Mouse (Mus musculus) monocyte, adult 5-6 weeks (primary cell): ENCODE results near the gene Rasgef1a. TPM values are rescaled to one million over a fixed set of nuclear protein-coding genes. Genes with fewer than 3 reads are reported as not detected.
A peak's percentile ranks its signal among the peaks of the same experiment; 100 is the strongest.

ENCODE experiments used
- ATAC-seq: fragments of 153-309, 156-312 bp; replicated peaks from 2 replicates; pipeline ENCODE4 v1.8.0; 2017; ENCODE audit warnings: mild to moderate bottlenecking; ENCODE audit not compliant: low TSS enrichment, insufficient number of reproducible peaks, severe bottlenecking, poor library complexity, low FRiP score
- total RNA-seq: library from RNA; stranded (forward); fragments of 200-1000, 200-491, 200-594 nt; gene quantifications from 3 replicates; pipeline ENCODE4 v1.2.3, GENCODE M21; 2017

Gene Rasgef1a
- total RNA-seq, 1 experiment from 2014 or later: 1.0 TPM

GRCm38 (mm10) chr6:118090827-118091226, 79.6 kb downstream of the Rasgef1a start:
- no peak for ATAC-seq

- ATAC-seq: no peak
Observed at GRCm38 (mm10) chr6:118097765-118098365, 86.6 kb downstream of the Rasgef1a start.

- ATAC-seq: no peak
Observed at GRCm38 (mm10) chr6:118099311-118099802, 88.1 kb downstream of the Rasgef1a start.

DNA sequence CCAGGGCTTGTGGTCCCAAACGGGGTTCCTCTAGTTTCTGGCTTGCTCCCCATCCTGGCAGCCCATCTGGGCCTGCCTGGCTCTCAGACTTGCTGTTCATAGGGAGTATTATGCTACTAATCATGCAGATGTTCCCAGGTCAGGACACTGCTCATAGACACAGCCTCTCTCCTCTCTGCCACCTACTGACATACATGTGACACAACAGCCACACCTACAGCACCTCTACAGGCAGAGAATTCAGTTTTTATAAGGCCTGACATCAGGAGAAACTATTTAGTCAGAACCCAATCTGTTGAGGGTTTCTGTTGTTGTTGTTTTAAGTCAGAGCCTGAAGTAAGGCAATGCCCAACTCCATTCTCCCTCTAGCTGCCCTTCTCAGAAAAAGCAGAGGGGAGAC, 100.6 kb downstream of the Rasgef1a start:
- ATAC-seq: no peak

DNA sequence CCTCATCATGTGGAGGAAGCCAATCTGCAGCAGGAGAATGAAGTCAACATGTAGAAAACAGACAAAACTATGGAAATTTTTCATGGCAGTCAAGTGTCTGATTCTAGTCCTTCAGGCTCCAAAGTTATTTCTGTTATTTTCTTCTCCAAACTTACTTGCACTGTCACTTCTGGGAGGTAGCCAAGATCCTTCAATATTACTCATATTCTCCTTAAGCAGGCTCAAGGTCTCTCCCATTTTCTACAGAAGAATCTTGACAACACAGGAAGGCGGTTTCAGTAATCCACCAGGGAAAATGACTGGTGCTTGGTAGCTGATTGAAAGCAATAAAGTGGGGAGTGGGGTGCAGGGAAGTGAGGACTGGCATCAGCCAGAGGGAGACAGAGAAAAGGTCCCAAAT, 111.5 kb downstream of the Rasgef1a start:
- ATAC-seq: no peak

DNA sequence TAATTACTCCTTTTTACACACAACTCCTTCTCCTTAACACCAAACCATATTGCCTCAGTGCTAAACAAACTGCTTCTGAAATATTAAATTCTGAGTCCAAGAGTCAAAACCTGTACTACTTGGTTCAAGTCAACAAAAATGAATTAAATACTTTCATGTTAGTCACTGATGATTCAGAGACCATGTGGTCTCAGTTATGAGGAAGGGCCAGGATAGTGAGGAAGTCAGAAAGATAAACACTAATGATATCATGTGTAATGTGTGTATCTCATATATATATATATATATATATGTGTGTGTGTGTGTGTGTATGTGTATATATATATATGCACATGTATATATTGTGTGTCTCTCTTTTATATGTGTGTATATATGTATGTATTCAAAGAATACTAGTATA, 115.3 kb downstream of the Rasgef1a start:
- ATAC-seq: no peak

DNA sequence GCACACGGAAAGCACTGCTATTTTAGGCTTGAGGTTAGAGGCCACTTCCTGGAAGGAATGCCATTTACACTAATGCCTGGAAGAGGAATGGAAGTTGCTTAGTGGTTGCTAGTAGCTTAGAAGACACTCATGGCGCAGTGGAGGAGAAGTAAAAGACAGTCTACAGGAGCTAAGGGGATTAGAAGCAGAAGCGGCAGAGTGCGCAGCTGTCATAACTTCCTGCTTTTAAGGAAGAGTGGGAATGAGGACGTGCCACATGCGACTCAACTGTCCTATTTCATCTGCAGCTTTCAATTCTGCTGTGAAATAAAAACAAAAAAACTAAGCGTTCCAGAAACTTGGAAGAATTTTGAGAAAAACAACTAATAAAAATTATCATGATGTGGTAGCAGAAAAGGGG, 116.0 kb downstream of the Rasgef1a start:
- ATAC-seq: peak; percentile 52; the same call in 1 of the 2 replicates

- 0 out of 2 replicates have a peak, but pooled peaks have one; percentile 27 for ATAC-seq
Observed at GRCm38 (mm10) chr6:118127827-118128487, 116.7 kb downstream of the Rasgef1a start.

GRCm38 (mm10) chr6:118130022-118130421, 118.8 kb downstream of the Rasgef1a start:
- no peak for ATAC-seq

DNA sequence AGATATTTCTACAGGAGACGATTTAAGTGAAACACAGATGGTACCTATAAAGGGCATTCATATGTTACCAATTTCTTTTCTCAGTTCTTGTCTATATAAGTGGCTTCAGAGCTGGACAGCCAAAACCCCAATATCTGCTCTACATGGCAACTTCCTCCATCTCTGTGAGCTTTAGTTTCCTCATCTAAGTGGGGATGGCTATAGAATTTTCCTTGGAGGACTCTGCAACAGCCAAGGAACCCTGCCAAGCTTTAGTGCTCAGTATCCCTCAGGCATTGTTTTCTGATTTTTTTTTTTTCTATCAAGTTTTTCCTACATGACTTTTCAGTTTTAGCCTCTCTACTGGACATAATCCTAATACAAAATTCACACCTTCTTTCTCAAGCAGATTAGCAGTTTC, 123.2 kb downstream of the Rasgef1a start:
- no peak for ATAC-seq

DNA sequence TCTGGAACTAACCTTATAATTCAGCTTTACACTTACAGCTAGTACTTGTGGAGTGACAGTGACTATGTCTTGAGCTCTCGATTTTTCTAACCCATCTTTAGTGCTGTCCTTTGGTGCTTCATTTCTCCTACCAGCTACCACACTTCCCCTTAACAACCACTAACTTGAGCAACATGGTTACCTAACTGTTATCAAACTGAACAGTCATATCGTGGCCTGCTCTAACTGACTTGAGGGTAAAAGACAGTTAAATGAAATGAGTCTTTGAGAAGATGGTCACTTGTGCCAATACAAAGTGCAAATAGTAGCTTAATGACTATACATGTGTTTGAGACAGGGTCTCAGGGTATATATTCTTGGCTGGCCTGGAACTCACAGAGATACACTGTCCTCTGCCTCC, 125.9 kb downstream of the Rasgef1a start:
- peak; percentile 39 for ATAC-seq

GRCm38 (mm10) chr6:118138731-118139709, 127.8 kb downstream of the Rasgef1a start, which contains the start of gene Csgalnact2:
TSS of gene Csgalnact2 (minus strand) at chr6:118139140.
- ATAC-seq: peak; percentile 76

DNA sequence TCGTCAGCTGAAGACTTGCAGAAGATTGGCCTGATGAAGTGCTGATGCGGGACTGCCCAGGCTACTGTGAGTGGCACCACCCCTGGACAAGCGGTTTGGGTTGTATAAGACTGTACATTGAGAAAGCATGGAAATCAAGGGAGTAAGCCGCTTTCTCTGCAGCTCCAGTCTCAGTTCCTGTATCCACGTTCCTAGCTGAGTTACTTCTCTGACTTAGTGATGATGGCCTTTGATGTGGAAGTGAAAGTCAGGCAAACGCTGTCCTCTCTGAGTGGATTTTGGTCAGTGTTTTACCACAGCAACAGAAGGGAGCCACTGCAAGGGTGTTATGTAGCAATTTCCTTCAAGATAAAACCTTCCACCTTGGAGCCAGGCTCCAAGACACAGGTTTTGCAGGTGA, 129.7 kb downstream of the Rasgef1a start:
- peak; percentile 73 for ATAC-seq

Other genes with a start within 250 kb of the Rasgef1a start
- 4.1 to 7.8 TPM (median 6.6 TPM) in 3 replicates for gene Zfp637, start 170.3 kb upstream of the Rasgef1a start, total RNA-seq
- 0.19 to 1.1 TPM in 2 of 3 replicates, not detected in the other for gene Zfp239, start 149.3 kb upstream of the Rasgef1a start, total RNA-seq
- gene Hnrnpf, start 111.1 kb upstream of the Rasgef1a start, total RNA-seq: 1,228 to 1,583 TPM (median 1,384 TPM) in 3 replicates
- not detected in 3 replicates for gene Fxyd4, start 73.7 kb upstream of the Rasgef1a start, total RNA-seq
- 131 to 223 TPM (median 204 TPM) in 3 replicates for gene Csgalnact2, start 127.7 kb downstream of the Rasgef1a start, total RNA-seq
- 0.19 to 0.58 TPM (median 0.21 TPM) in 3 replicates for gene Ret, start 186.3 kb downstream of the Rasgef1a start, total RNA-seq